Mouse (Mus musculus) liver, adult 2 months (tissue): ENCODE results near the gene Zfp949.

Source experiments
- CTCF ChIP-seq: fragments of 200-500 bp; IDR thresholded peaks from 2 replicates; pipeline ENCODE4 v1.5.1; 2011; ENCODE audit warnings: low read depth, low read length, control low read depth
- POLR2A ChIP-seq: fragments of 200-500 bp; IDR thresholded peaks from 2 replicates; pipeline ENCODE4 v1.6.1; 2011; ENCODE audit warnings: low read length, control low read depth; ENCODE audit not compliant: insufficient read depth; ENCODE audit errors: extremely low read depth

DNA sequence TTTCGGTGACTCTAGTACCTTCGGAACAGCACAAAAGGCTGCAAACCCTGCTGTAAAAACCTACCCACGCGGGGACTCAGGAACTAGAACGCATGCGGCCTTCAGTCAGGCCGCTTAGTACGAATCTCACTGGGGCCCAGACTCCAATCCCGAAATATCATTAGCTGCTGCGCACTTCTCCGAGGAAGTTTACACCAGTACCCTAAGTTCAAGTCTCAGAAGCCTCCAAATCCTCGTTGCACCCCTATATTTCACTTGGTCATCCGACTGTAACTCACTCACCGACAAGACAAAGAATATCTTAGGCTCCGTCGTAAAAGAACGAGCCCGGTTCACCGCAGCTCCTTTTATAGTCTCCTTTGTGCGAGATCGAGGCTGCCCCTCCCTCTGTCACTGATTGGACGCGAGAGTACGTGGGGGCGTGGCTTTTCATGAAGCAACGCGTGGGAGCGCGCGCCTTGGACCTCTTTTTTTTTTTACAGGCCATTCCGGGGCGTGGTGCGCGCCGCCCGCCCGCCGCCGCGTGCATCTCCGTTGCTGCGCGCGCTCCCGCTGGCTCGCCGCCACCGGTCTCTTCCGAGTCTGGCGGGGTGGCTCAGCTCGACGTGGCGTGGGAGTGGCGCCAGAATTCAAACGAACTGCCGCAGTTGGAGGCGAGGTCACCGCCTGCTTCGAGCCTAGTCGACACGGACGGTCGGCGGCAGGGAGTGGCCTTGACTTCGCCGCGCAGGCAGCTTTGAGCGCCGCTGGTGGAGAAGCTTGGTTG lies 25.1 kb upstream of the Zfp949 start:
- peak; percentile 59 for TF ChIP-seq CTCF
- peak; percentile 56; the same call in 1 of the 2 replicates for TF ChIP-seq POLR2A
